Mouse (Mus musculus) frontal cortex, adult (tissue): ENCODE data around the gene Gm20388.
A peak's percentile ranks its signal among the peaks of the same experiment; 100 is the strongest.

ENCODE experiments used
- ATAC-seq: cut with Nextera tagmentation; 2 replicates; pipeline ENCODE4 v1.9.2; 2017; ENCODE audit warnings: mild to moderate bottlenecking, moderate library complexity, mixed read lengths; ENCODE audit not compliant: low TSS enrichment

The Gm20388 gene

GRCm38 (mm10) chr8:122421376-122422070 is 2510.9 kb downstream of the Gm20388 start, which contains the start of gene Il17c:
Gene Il17c, plus strand, starts transcription at chr8:122422020.
- no peak for ATAC-seq

GRCm38 (mm10) chr8:122423217-122423616 is 2512.6 kb downstream of the Gm20388 start:
- no peak for ATAC-seq

DNA sequence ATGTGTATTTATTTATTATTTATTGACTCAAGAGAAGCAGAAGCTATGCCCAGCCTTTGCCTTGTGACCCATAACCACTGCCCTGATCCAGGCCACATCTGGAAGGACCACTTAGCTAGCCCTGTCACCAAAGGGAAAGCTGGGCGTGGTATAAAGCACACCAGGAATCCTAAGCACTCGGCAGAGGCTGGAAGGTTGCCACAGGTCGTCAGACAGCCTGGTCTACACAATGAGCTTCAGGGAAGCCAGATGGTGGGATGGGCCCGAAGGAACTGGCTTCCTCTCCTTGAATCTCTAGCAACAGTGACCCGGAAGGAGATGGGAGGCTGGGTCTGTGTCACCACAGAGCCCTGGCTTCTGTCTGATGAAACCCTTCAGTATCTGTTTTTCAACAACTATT is 2513.0 kb downstream of the Gm20388 start:
- ATAC-seq: no peak

DNA sequence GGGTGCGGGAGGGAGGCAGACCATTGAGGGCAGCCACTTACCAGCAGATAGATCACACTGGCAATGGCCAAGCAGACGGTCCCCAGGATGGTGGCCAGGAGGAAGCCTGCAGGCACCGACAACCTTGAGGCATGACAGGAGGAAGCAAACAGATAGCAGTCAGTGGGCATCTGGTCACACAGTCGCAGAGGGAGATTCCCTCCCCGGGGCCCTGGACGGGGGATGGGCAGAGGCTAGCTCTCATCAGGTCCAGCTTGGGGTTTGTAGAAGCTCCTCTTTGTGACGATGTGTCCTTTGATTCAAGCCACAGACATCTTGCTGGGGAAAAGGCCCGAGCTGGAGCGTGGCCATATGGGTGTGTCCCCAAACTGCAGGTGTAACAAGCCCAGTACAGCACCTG is 2515.5 kb downstream of the Gm20388 start:
- ATAC-seq: no peak

- ATAC-seq: no peak
Observed at GRCm38 (mm10) chr8:122427607-122428006, 2517.0 kb downstream of the Gm20388 start.

DNA sequence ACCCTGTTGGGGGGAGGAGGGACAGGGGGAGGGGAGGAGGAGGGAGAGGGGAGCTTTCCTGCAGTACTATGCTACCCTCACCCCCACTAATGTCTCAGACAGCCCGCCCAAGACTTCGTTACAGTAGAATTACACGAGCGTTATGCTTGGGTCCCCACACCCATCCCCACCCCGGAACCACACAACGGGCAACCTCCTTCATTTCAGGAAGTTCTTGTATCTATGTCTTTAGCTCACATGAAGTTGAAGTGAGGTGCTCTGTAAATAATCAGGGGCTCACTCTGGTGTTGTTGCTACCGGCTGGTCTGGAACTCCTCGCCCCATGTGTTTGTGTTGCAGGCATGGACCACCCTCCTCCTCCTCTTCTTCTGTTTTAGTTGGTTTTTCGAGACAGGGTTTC is 2517.5 kb downstream of the Gm20388 start:
- ATAC-seq: no peak

DNA sequence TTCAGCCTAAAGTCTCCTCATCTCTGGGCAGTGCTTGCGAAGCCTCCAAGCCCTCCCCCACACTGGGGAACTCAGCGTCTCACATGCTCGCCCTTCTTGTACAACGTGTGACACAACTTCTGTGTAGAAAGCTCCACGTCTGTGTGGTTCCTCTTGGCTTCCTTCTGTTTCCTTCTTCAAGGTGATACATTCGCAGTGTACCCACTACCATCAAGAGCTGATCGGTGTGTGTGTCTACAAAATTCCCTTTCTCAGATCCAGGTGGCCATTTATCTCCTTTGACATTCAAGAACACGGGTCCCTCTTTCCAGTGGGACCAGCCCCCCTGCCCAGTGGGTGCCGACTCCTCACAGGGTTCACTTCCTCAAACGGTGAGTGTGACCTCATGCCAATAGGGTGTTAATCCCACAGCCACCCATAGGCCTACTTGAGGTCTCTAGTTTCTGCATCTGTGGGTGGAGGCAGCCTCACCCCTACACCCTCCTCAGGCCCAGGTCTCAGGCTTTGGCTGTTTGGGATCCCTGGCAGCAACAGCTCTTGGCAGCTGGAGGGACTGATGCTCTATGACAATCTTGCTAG is 2519.5 kb downstream of the Gm20388 start:
- no peak; the same call in 1 of the 2 replicates for ATAC-seq

DNA sequence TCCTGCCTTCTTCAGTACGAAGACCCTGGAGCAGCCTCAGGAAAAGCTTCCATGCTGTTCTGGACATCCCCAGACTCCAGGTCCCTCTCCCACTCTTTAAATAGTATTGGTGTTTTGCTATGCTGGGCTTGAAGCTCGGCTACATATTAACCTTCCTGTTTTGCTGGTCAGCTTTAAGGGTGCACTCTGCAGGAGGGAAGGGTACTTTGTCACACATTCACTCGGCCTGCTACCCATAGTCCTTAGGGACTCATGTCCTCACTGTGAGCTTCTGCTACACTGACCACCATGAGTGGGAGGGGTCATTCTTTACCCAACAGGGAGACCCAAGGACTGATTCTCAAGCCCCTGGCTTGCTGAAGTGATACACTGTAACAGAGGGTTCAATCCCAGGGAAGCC is 2520.0 kb downstream of the Gm20388 start:
- ATAC-seq: no peak

DNA sequence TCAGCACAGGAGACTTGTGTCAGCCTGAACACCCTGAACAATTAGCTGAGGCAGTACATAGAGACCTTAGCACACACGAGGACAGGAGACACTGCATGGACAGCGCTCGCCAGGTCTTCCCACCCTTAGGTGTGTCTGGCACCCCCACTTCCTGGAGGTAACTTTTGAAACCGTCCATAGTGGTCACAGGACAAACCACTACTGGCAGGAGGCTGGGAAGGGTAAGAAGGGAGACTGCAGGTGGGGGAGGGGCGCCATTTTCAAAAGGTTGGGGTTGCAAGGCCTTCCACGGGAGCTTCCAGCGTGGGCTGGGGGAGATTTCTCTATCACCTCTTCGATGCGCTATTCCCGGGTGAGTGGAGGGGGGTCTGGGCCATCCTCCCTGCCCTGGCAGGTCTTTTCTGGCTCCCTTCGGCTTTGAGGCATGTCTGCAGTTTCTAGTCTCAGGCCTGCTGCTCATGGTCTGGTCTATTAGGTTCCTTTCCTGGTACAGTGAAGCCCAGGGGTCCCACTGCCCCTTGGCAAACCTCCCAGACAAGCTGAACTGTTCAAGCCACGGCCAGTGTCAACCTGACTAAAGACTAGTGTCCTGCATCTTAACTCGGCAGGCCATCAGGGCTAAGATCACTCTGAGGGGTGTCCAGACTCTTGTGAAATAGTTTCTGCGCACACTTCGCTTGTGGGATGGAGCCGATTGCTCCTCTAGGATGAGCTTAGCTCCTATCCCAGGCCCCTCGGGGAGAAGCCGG is 2521.2 kb downstream of the Gm20388 start:
- no peak for ATAC-seq

- no peak for ATAC-seq
Observed at GRCm38 (mm10) chr8:122432443-122433268, 2522.0 kb downstream of the Gm20388 start, which contains the start of gene Cyba. Gene Cyba, minus strand, starts transcription at chr8:122432930.

DNA sequence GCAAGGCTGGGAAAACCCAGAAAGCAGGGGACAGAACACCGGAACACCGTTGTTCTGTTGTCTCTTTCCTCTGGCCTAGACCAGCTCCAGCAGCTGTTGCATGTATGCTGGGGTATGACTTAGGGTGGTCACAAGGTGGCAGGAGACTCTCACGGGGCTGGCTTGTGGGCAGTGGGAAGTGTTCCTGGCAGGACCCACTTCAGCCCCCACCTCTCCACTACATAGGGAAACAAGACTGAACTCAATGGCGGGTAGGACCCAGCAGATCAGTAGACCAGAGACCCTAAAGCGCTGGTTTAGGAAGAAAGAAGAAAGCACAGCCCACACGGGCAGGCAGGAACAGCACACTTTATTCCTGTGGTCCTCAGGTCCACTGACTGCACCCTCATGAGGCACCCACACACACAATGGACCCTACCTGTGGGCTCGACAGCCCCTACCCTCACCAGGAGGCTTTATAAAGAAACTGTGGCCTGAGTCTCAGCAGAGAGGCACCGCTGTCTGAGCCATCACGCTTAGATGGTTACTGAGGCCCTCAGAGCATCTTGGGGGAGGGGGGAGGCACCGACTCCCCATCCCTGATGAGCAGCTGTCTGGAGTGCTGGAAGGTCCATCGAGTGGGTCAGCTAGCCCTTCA is 2522.7 kb downstream of the Gm20388 start:
- no peak for ATAC-seq

DNA sequence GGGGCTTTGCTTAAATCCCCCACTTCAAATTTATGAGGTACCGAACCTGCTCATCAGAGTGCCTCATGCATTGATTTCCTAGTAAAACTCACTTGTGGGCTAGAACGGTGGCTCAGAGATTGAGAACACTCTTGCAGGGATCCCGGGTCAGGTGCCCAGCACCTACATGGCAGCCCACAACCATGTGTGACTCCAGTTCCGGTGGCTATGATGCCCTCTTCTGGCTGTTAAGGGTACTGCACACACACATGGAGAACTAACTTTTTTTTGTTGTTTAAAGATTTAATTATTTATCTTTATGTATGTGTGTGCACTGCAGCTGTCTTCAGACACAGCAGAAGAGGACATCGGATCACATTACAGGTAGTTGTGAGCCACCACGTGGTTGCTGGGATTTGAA is 2524.7 kb downstream of the Gm20388 start:
- no peak for ATAC-seq

DNA sequence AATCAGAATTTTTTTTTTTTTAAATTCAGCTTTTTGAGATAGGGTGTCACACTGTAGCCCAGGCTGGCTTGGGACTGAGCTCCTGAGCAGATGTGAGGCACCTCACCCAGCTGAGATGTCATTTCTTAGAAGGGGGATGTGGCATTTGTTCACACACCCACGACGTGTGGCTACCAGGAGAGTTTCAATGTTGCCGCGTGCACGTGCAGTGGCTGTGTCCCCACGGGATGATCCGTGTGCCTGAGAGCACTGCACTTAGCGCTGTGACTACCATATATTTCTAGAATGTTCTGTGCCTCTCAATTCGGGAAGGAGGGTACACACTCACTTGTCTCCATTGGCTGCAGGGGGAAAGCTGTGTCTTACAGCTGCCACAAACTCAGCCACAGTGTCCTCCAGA is 2525.5 kb downstream of the Gm20388 start:
- ATAC-seq: no peak

DNA sequence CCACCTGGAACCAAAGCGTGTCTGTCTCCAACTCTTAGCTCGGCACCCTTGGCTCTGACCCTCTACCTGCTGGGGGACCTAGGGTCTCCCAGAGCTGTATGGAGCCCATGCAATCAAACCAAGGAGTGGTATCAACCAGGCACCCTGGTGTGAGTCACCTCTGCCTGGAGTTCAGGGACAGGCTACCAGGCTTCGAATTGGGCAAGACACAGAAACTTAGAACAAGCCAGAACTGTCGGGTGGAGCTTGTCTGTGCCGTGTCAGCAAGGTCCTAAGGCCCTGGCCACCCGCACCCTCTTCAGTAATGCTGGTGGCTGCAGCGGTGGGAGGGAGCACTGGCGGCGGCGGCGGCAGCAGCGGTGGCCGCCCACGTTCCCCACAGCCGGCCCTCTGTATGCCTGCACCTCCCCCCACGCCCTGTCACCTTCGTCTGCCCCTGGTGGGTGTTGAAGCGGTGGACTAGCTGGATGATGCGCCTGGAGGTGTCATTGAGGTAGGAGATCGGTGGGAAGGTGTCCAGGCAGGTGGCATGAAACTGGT is 2526.0 kb downstream of the Gm20388 start:
- ATAC-seq: no peak

- no peak for ATAC-seq
Observed at GRCm38 (mm10) chr8:122437708-122438331, 2527.2 kb downstream of the Gm20388 start.

GRCm38 (mm10) chr8:122439336-122439735 is 2528.7 kb downstream of the Gm20388 start:
- no peak for ATAC-seq

DNA sequence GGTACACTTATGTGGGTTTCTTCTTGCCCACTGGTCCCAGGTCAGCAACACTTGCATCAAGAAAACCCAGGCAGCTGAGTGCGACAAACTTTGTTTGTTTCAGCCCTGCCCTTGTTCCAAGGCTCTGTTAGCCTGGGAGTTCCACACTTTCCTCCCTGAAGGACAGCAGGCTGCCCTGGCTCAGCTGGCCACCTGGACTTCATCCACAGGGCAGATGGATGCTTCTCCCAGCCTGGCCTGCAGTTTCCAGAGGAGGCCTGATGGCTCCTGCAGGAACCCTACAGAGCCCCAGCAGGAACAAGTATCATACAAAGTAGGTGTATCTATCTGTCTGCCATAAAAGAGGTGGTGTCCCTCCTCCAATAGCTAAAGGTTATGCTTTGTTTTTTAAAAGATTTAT is 2530.7 kb downstream of the Gm20388 start:
- ATAC-seq: no peak

DNA sequence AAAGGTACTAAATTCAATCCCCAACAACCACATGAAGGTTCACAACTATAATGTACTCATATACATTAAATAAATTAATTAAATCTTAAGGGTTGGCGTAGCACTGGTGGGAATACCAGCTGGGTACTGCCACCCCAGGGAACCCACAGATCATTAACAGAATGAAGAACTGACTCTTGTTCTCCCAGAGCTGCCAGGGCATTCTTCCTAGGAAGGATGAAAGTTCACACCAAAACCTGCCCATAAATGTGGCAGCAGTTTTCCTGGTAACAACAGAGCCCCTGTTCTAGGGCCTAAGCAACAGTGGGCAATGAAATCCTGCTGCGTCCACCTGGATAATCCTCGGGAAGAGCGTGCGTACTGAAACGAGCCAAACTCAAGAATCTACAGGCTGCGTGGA is 2531.7 kb downstream of the Gm20388 start:
- ATAC-seq: no peak

GRCm38 (mm10) chr8:122442781-122443180 is 2532.1 kb downstream of the Gm20388 start:
- peak; percentile 3; the same call in 1 of the 2 replicates for ATAC-seq

DNA sequence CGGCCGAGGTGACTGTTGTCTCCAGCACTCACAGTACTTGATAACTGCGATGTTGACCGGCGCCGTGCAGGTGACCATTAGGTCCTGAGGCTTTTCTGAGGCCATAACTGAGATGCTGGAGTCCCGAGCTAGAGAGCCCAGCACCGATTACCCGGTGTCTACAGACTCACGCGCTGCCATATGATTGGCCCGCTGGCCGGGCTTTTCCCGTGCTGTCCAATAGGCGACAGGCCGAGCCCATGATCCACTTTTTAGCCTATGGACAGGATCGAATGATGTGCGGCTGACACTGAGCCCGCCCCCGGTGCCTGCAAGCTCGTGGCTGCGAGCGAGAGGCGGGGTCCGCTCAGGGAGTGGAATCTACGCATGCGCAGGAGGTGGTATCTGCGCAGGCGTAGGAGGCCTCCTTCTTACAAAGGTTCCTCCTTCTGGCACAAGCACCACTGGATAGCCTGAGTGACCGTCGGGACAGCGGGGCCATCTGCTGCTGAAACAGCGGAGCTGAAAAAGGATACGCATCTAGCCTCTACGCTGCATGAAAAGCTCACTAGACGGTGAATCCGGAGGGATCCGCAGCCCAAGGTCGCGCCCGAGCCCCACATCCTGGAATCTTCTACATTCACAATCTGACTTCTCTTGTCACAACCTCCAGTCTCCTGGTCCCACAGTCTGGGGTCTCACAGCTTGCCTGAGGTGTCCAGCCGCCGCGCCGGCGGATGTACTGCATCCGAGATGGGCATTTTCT is 2532.8 kb downstream of the Gm20388 start, which contains the start of gene Mvd:
Gene Mvd, minus strand, starts transcription at position 161 of the 745 bp plus-strand sequence.
- peak; percentile 94 for ATAC-seq
